Mouse (Mus musculus) intestine, embryonic 14.5 days (tissue): ENCODE measurements around the gene Krt8. TPM values are rescaled to one million over a fixed set of nuclear protein-coding genes. Genes with fewer than 3 reads are reported as not detected.

Experiments
- polyA plus RNA-seq: library from polyadenylated mRNA; unstranded; fragments of >200 nt; fragmentation: Nextera tagmentation; extraction: Ambion mirVana; gene quantifications from 2 replicates; pipeline ENCODE4 v1.2.1, GENCODE M21; 2014

Krt8 gene
- polyA plus RNA-seq, 1 experiment from 2014 or later, result 486 TPM

Other genes with a start within 250 kb of the Krt8 start
- gene Krt72, start 218.0 kb downstream of the Krt8 start, polyA plus RNA-seq, result not detected in 2 replicates
- gene Krt73, start 202.1 kb downstream of the Krt8 start, polyA plus RNA-seq, result not detected in 2 replicates
- gene Krt2, start 186.3 kb downstream of the Krt8 start, polyA plus RNA-seq, result not detected in 2 replicates
- gene Krt1, start 153.7 kb downstream of the Krt8 start, polyA plus RNA-seq, result 0.91 and 1.1 TPM in 2 replicates
- not detected in 2 replicates for gene Krt77, start 134.8 kb downstream of the Krt8 start, polyA plus RNA-seq
- not detected in 2 replicates for gene Krt76, start 111.6 kb downstream of the Krt8 start, polyA plus RNA-seq
- 0.14 and 0.19 TPM in 2 replicates for gene Krt4, start 79.7 kb downstream of the Krt8 start, polyA plus RNA-seq
- 0.22 TPM in 1 of 2 replicates, not detected in the other for gene Krt79, start 64.2 kb downstream of the Krt8 start, polyA plus RNA-seq
- 0.09 TPM in 1 of 2 replicates, not detected in the other for gene Krt78, start 50.2 kb downstream of the Krt8 start, polyA plus RNA-seq
- 184 and 210 TPM in 2 replicates for gene Krt18, start 23.7 kb upstream of the Krt8 start, polyA plus RNA-seq
- 141 and 152 TPM in 2 replicates for gene Eif4b, start 69.3 kb upstream of the Krt8 start, polyA plus RNA-seq
- 41.5 and 48.8 TPM in 2 replicates for gene Tns2, start 95.9 kb upstream of the Krt8 start, polyA plus RNA-seq
- gene Spryd3, start 131.8 kb upstream of the Krt8 start, polyA plus RNA-seq, result 14.4 and 16.1 TPM in 2 replicates
- gene Igfbp6, start 139.9 kb upstream of the Krt8 start, polyA plus RNA-seq, result 8.8 and 10.4 TPM in 2 replicates
- gene Soat2, start 146.0 kb upstream of the Krt8 start, polyA plus RNA-seq, result 3.0 and 4.7 TPM in 2 replicates
- 47.0 and 55.3 TPM in 2 replicates for gene Zfp740, start 198.8 kb upstream of the Krt8 start, polyA plus RNA-seq
- gene Csad, start 200.2 kb upstream of the Krt8 start, polyA plus RNA-seq, result 52.3 and 53.6 TPM in 2 replicates
- gene Itgb7, start 227.5 kb upstream of the Krt8 start, polyA plus RNA-seq, result 13.3 and 13.5 TPM in 2 replicates